Mouse (Mus musculus) kidney, adult 9 months (tissue): ENCODE measurements at regions not wholly inside any gene's neighbourhood (a gene's known extent, or its start where the extent isn't known, plus 50 kb on each side); places are given as distances from the start of the nearest gene placed in this dataset.

ENCODE experiments used
- DNase-seq: peaks from one replicate; pipeline ENCODE4 v3.0.0; 2022

DNA sequence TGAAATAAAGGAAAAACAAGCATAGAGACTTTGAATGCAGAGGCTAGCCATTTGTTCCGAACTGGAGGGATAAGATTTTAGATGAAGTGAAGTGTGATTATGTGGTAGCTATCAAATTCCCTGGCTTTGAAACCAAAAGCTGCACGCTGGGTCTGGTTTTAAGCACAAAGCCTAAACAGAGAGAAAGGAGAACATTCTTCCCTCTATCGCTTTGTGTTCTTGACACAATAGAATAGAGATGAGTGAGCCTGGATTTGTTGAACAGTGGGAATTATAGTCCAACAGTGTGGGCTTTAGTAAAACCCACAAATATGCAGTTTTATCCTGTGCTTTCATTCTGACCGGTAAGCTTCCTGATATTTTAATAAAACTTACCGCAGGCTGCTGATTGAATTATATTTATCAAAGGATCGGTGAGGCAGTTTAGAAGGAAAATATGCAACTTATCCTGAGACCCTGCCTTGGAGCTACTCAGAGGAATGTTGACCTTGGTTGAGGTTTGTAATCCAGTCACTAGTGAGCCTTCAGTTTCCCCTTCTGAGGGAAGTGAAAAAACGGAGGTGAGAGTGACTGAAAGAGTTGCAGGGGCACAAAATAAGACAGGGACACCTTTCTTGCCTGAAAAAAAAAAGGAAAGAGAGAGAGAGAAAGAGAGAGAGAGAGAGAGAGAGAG, 481.7 kb upstream of the Tenm4 start:
- no peak for DNase-seq

- no peak for DNase-seq
These were observed 471.5 kb upstream of the Tenm4 start for GRCm38 (mm10) chr7:95699506-95699905.

GRCm38 (mm10) chr7:95710088-95710487, 461.0 kb upstream of the Tenm4 start:
- DNase-seq, result no peak

DNA sequence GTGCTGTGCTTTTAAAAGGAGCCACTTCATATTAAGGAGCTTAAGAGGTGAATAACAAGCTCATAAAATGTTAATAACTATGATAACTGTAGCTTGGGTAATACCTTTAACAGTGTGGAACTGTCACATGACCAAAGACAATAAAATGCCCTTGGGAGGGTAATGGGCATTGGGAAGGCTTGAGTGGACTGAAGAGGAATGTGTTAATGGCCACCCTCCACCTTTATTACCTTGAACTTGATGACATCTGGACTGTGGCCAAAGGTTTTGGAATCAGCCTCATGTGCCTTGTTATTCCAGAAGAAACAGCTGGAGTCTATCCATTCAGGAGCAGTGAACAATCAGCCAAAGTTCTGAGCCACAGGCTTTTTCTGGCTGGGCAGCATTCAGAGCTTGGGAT, 451.0 kb upstream of the Tenm4 start:
- DNase-seq, result peak; percentile 43

DNA sequence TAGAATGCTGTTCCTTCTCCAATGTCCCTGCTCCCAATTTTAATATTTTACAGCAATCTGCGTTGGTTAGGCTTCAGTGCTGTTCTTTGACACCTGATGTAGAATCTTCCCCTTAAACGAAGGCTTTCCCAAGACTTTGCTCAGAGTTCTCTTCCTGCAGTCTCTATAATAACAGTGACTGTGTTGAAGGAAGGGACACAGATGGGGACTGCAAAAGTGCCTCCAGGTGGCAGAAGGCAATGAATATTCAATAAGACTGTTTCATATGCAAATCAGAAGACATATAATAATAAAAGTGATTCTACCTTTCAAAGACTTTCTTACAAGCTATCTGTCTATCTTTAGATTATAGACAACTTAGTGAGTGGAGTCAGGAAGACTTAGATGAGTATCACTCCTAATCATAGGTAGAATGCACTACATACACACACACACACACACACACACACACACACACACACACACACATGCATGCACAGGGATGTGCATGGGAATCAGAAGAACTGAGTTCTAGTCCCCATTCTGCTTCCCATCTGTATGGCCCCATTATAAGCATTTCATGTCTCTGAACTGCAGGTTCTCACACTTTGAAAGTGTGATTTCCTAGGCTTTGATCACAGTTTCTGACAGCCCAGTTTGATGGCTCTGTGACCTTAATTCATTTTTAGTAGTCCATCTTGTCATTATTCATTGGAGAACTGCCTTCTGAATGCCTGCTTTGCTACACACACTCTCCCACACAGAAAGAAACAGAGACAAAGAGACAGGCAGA, 445.1 kb upstream of the Tenm4 start:
- DNase-seq, result no peak

- no peak for DNase-seq
These were observed 437.2 kb upstream of the Tenm4 start for GRCm38 (mm10) chr7:95733807-95734206.

- no peak for DNase-seq
These were observed 436.5 kb upstream of the Tenm4 start for GRCm38 (mm10) chr7:95734587-95734986.

DNA sequence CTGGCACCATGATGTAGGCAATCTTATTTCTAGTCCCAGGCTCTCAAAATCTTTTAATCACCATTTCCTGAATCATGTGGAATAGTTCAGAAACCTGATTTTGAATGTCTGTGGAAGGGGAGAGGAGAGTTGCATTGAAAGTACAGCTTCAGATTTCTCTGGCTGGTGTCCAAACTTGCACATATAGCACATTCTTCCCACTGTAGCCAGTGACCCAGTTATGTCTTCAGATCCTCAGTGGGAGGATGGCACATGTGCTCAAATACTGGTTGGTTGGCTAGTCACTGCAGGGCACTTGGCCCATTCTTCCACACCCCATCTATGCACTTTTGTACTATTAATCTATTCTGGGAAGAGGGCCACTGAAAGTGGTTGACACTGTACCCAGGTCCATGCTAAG, 434.3 kb upstream of the Tenm4 start:
- DNase-seq, result no peak

DNA sequence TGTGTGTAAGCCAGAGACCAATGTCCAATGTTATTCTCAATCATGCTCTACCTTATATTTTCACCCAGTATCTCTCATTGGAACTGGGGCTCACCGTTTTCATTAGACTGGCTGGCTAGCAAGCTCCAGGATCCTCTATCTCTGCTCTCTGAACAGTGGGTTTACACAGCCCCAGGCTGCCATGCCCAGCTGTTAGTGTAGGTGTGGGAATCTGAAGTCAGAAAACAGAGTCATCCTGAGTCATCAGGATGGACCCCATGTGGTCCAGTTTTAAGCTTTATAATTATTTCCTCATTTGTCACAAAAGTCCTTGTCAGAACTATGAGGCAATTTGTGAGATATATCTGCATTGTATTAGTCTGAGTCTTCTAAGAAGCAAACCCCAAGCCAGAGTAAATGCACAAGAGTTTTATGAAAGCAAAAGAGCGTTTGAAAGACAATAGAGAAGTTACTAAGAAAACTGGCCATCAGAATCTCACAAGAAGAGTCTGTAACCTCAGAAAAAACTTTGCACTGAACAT, 432.3 kb upstream of the Tenm4 start:
- no peak for DNase-seq

- DNase-seq, result no peak
These were observed 431.3 kb upstream of the Tenm4 start for GRCm38 (mm10) chr7:95739779-95740178.

GRCm38 (mm10) chr7:95758375-95758774, 412.7 kb upstream of the Tenm4 start:
- DNase-seq, result no peak

DNA sequence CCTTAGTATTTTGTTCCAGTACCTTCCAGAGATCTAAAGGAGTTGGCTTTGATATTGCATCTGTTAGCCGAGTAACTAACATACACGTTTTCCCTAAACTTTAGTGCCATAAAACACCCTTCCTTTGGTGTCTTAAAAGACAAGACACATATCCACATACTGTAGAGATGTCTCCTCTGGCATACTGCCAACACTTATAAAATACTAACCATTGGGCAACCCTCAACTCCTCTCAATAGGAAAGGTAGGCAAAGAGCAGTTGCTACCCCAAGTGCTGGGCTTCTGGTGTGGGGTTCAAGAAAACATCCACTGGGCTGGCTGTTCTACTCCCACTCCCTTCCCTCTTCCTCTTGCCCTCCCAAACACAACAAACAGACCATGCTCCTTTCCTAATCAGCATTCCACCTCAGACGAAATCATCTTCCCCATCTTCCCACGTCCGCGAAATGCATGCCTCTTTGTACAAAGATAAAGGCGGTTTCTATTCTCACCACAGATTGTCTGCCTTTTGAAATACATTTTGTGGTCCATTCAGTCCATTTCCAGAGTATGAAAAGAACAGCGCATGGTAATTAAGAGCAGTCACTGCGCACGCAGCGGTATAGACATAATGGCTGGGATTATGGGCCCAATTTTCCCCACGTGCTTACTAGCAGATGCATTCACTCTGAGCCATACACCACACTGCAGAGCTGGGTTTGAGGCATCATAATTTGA, 409.9 kb upstream of the Tenm4 start:
- no peak for DNase-seq

GRCm38 (mm10) chr7:95766356-95767150, 404.5 kb upstream of the Tenm4 start:
- DNase-seq, result no peak

- DNase-seq, result no peak
These were observed 386.5 kb upstream of the Tenm4 start for GRCm38 (mm10) chr7:95784523-95784922.

GRCm38 (mm10) chr7:95787543-95787942, 383.5 kb upstream of the Tenm4 start:
- DNase-seq, result peak; percentile 7

DNA sequence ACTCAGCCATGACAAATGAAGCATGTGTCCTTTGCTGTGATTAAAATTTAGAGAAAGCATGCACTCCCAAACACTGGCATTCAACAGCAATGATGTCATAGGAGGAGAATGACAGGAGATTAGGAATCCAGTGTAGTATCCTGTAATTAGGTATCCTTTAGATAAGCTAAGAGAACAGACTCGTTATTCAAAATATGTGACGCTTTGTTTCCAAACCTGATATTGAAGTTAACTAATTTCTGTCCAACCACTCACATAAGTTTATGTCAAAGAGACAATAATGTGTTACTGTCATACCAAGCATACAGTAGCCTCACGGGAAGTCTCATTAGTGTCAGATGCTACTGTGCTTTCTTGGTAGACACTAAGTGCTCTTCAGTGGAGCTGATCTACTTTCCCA, 383.1 kb upstream of the Tenm4 start:
- DNase-seq, result no peak

DNA sequence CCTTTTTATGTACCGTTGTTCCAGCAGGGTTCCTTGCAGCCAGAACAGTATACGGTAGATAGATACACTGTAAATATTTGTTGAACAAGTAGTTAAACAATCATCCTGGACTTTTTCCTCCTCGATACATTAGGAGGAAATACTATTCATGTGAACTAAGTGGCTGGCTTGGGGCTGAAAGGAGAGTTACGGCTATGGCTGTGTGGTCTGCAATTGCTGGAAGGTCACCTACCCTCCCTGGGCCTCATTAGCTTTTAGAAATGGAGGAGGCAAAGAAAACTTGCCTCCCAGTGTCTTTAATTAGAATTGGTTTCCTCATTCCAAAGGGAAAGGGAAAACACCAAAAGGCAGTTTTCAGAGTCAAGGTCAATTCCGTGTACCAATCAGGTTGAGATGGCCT, 381.6 kb upstream of the Tenm4 start:
- peak; percentile 25 for DNase-seq

DNA sequence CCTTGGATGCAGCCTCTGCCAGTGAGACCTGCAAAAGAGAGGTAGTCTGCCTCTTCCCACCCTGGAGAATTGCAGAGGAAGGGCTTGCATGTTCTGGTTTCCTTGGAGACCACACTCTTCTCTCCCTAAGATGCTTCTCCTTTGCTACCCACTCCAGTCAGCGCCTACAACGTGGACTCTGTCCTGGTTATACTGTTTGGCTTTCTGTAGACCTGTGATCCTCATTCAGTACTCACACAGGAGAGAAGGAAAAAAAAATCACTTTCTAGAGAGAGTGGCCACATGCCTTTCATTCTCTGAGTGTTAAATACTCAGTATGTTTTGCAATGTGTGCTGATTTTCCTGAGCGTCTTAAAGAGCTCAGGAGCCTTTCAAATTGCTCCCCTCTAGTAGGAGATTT, 372.0 kb upstream of the Tenm4 start:
- no peak for DNase-seq

DNA sequence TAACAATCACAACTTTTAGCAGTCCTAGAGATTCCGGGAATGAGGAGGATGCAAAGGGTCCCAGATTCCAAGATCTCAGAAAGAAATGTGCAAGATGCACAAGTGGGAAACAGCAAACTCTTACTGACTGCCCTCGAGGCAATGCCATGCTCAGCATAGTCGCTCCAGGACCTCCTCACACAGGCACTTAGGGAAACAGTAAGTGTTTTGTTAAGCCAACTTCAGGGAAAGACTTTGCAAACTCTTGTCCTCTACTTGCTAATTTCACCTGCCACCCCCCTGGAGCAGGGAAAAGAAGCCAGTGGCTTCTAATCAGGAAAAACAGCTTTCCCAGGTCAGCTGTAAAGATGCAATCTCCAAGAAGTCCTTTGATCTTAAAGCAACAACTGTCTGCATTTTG, 361.4 kb upstream of the Tenm4 start:
- DNase-seq, result no peak

DNA sequence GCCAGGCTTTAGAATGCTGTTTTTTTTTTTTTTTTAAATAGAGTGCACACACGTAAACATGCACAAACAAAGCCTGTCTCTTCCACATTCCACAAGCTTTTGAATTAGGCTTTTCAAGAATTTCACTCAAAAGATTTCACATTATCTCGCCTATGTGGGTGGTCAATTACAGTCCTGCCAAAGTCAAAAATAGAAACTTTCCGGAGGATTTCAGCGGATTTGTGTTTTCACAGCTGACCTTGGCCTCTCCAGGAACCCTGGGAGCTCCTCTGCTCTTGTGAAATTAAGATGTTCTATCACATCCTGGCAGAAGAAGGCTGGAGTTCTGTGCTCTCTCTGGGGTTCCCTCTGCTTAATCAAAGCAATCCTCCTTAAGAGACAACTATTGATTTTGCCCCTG, 360.9 kb upstream of the Tenm4 start:
- no peak for DNase-seq

- no peak for DNase-seq
These were observed 356.2 kb upstream of the Tenm4 start for GRCm38 (mm10) chr7:95814865-95815264.

DNA sequence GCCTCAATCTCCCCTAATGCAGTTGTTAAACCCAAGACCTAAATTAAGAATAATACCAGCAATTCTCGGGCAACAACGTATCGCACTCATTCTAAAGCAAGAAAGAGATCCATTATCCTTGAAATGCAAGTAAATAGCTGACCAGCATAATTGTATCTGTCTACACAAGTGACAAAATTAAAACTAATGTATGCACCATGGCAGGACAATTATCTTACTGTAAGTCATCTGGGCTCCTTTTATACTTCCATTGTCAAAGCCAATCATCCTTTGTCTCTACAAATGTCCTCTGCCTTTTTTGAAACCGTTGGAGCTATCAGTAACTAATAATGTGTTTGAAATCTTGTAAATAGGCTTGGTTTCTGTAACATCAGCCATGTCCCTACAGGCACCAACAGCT, 347.5 kb upstream of the Tenm4 start:
- no peak for DNase-seq

DNA sequence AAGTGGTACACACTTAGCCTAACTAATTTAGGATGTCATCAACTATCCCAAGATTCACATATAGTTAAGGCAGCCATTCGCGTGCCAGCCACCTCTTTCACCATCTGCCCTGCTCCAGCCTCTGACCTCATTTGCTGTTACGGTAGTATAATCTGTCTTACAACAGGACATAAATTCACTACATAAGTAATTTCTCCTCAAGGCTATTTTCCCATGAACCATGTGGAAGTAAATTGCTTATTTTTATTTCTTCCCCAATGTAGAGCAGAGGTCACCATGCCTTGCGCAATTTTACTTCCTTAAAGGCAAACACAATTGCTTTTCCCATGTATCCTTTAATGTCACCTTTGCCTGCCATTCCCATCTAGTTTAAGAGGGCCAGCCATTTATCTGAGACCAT, 341.2 kb upstream of the Tenm4 start:
- no peak for DNase-seq
